ENCODE assay signal across 8 mouse cellular contexts in the genomic region with DNA sequence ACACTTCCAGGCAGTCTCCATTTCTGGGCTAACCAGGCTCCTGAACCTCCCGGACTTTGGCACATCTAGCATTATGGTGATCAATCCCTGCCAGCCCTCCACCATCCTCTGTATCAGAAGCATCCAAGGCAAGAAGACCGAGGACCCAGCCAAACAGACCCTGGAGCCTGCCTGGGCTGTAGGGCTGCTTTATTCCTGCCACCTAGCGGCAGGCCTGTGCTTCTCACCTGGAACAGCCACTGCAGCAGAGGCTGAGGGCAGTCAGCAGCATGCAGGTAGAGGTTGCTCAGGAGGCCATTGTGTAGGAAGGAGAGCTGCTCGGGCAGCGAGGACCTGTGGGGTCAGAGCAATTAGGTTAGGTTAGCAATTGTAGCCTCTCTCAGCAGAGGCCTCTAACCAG. TPM values are rescaled to one million over a fixed set of nuclear protein-coding genes. Genes with fewer than 3 reads are reported as not detected.
DNase-seq lines count a peak whose midpoint lies in the region; ATAC-seq and TF ChIP-seq lines count a peak whose summit lies in the region.

No protein-coding gene starts in this region.

- H3K9me3 ChIP-seq in liver, embryonic 12.5 days (replicated peaks): no peaks in the 10 kb centered on the region
- H3K9me3 ChIP-seq in intestine, postnatal 0 days (ENCODE audit: control insufficient read depth): no peaks in the 10 kb centered on the region
- H3K9me3 ChIP-seq in limb, embryonic 11.5 days (ENCODE audit: control insufficient read depth, low read length): no peaks in the 10 kb centered on the region
- no peaks in the 10 kb centered on the region for H3K9me3 ChIP-seq in midbrain, embryonic 16.5 days (replicated peaks; ENCODE audit: control insufficient read depth, low read length, poor library complexity, severe bottlenecking)

- peak; percentile 94 for TF ChIP-seq CTCF in intestine, postnatal 0 days (IDR thresholded peaks at IDR 0.05; ENCODE audit: low read depth)

- H3K36me3 ChIP-seq in liver, embryonic 12.5 days: no peaks in the 10 kb centered on the region
- no peaks in the 10 kb centered on the region for H3K36me3 ChIP-seq in intestine, postnatal 0 days (ENCODE audit: control insufficient read depth, insufficient read depth)
- H3K36me3 ChIP-seq in limb, embryonic 11.5 days (ENCODE audit: control insufficient read depth, insufficient read depth, low read length): no peaks in the 10 kb centered on the region
- no peaks in the 10 kb centered on the region for H3K36me3 ChIP-seq in midbrain, embryonic 16.5 days (ENCODE audit: control insufficient read depth, insufficient read depth, low read length)

- H3K27me3 ChIP-seq in liver, embryonic 12.5 days (replicated peaks): no peaks in the 10 kb centered on the region
- no peaks in the 10 kb centered on the region for H3K27me3 ChIP-seq in intestine, postnatal 0 days (replicated peaks; ENCODE audit: control insufficient read depth, insufficient read depth, low read length)
- H3K27me3 ChIP-seq in limb, embryonic 11.5 days (ENCODE audit: control insufficient read depth, insufficient read depth, low read length): no peaks in the 10 kb centered on the region
- H3K27me3 ChIP-seq in midbrain, embryonic 16.5 days (ENCODE audit: control insufficient read depth, insufficient read depth, low read depth, low read length): no peaks in the 10 kb centered on the region

- 0 out of 2 replicates have a peak, but pooled peaks cover 3% of the 10 kb centered on the region for H3K4me1 ChIP-seq in liver, embryonic 12.5 days
- H3K4me1 ChIP-seq in intestine, postnatal 0 days (replicated peaks; ENCODE audit: control insufficient read depth, insufficient read depth, low read length): peaks cover 5% of the 10 kb centered on the region; the same call in 1 of the 2 replicates
- H3K4me1 ChIP-seq in limb, embryonic 11.5 days (ENCODE audit: control insufficient read depth, insufficient read depth, low read length): no peaks in the 10 kb centered on the region; the same call in 1 of the 2 replicates
- no peaks in the 10 kb centered on the region for H3K4me1 ChIP-seq in midbrain, embryonic 16.5 days (ENCODE audit: control insufficient read depth, insufficient read depth, low read length)

- peak; percentile 68 for DNase-seq in liver
- peak; percentile 84 for DNase-seq in embryo, embryonic 11 days
- peak; percentile 72 to 76 for DNase-seq in heart, adult 18-20 months
- peak; percentile 84 for DNase-seq in limb, embryonic 11.5 days (ENCODE audit: low spot score)
- DNase-seq in spleen, postnatal 36 days (ENCODE audit: low spot score in 2 of 2): peak; percentile 32 to 47

- WGBS in liver, embryonic 12.5 days (ENCODE audit: insufficient replicate concordance): 23% methylated on average over 5 of the region's 5 CpGs
- WGBS in intestine, postnatal 0 days: 22% methylated on average over 5 of the region's 5 CpGs
- WGBS in limb, embryonic 11.5 days: 9% methylated on average over 5 of the region's 5 CpGs
- 20% methylated on average over 5 of the region's 5 CpGs for WGBS in midbrain, embryonic 16.5 days

- H3K4me2 ChIP-seq in liver, embryonic 12.5 days: no peak overlapping the region
- H3K4me2 ChIP-seq in intestine, postnatal 0 days (replicated peaks; ENCODE audit: low read depth): no peak overlapping the region
- H3K4me2 ChIP-seq in limb, embryonic 11.5 days (ENCODE audit: low read depth, severe bottlenecking): no peak overlapping the region
- H3K4me2 ChIP-seq in midbrain, embryonic 16.5 days (ENCODE audit: low read length): no peak overlapping the region

- no peak overlapping the region for H3K9ac ChIP-seq in liver, embryonic 12.5 days
- H3K9ac ChIP-seq in intestine, postnatal 0 days (ENCODE audit: low read depth, low read length): no peak overlapping the region
- no peak overlapping the region for H3K9ac ChIP-seq in limb, embryonic 11.5 days (ENCODE audit: low read length)
- H3K9ac ChIP-seq in midbrain, embryonic 16.5 days (ENCODE audit: low read depth, low read length): no peak overlapping the region

- ATAC-seq in liver, embryonic 12.5 days: no peak
- ATAC-seq in intestine, postnatal 0 days: peak; percentile 46
- peak; percentile 79 for ATAC-seq in limb, embryonic 11.5 days (ENCODE audit: insufficient number of reproducible peaks, low FRiP score, low TSS enrichment, low read depth)
- ATAC-seq in midbrain, embryonic 16.5 days: peak; percentile 85

- no peak overlapping the region for H3K4me3 ChIP-seq in liver, embryonic 12.5 days
- no peak overlapping the region for H3K4me3 ChIP-seq in intestine, postnatal 0 days (ENCODE audit: low read depth, low read length)
- no peak overlapping the region for H3K4me3 ChIP-seq in limb, embryonic 11.5 days (ENCODE audit: low read depth, low read length)
- no peak overlapping the region for H3K4me3 ChIP-seq in midbrain, embryonic 16.5 days (ENCODE audit: low read depth, low read length)

- H3K27ac ChIP-seq in liver, embryonic 12.5 days: no peak overlapping the region
- no peak overlapping the region for H3K27ac ChIP-seq in intestine, postnatal 0 days (ENCODE audit: low read depth, low read length)
- H3K27ac ChIP-seq in limb, embryonic 11.5 days (replicated peaks; ENCODE audit: low read depth, low read length): no peak overlapping the region
- H3K27ac ChIP-seq in midbrain, embryonic 16.5 days (ENCODE audit: low read length): no peak overlapping the region

RNA-seq across cellular contexts. Expression of gene Fam178b, which starts 48.0 kb away (rescaled TPM):
- 0.20 TPM in 1 of 2 replicates, not detected in the other for polyA plus RNA-seq in liver, embryonic 12.5 days (2016; fragmentation: Nextera tagmentation; extraction: Ambion mirVana)
- total RNA-seq in heart, adult 18-20 months (2021): under 1 TPM in 1 of 2 experiments, not detected in 1; 0.42 TPM
- polyA plus RNA-seq in intestine, postnatal 0 days (2015; fragmentation: Nextera tagmentation; extraction: Ambion mirVana): 0.65 and 0.87 TPM in 2 replicates
- 0.36 and 1.4 TPM in 2 replicates for polyA plus RNA-seq in limb, embryonic 11.5 days (2014; fragmentation: Nextera tagmentation; extraction: Ambion mirVana)
- polyA plus RNA-seq in midbrain, embryonic 16.5 days (2015; fragmentation: Nextera tagmentation; extraction: Ambion mirVana): 0.33 TPM in 1 of 2 replicates, not detected in the other

RNA-seq across cellular contexts. Expression of gene Cox5b, which starts 56.3 kb away (rescaled TPM):
- polyA plus RNA-seq in liver, embryonic 12.5 days (2016; fragmentation: Nextera tagmentation; extraction: Ambion mirVana): 527 and 538 TPM in 2 replicates
- 1,000 to 10,000 TPM; 2,045 to 2,202 TPM for total RNA-seq in heart, adult 18-20 months (2021)
- polyA plus RNA-seq in intestine, postnatal 0 days (2015; fragmentation: Nextera tagmentation; extraction: Ambion mirVana): 1,149 and 1,162 TPM in 2 replicates
- polyA plus RNA-seq in limb, embryonic 11.5 days (2014; fragmentation: Nextera tagmentation; extraction: Ambion mirVana): 490 and 518 TPM in 2 replicates
- polyA plus RNA-seq in midbrain, embryonic 16.5 days (2015; fragmentation: Nextera tagmentation; extraction: Ambion mirVana): 577 and 626 TPM in 2 replicates
